Mouse (Mus musculus) limb, embryonic 14.5 days (tissue): Measurements from ENCODE around the gene Tmem150b. TPM values are rescaled to one million over a fixed set of nuclear protein-coding genes. Genes with fewer than 3 reads are reported as not detected.
A peak's percentile ranks its signal among the peaks of the same experiment; 100 is the strongest.

Experiments used
- ATAC-seq: fragments of 200-750 bp; cut with Nextera tagmentation; 2 replicates; pipeline ENCODE4 v1.8.0; 2017; ENCODE audit warnings: low read depth, moderate number of reproducible peaks, moderate TSS enrichment; ENCODE audit not compliant: low FRiP score
- DNase-seq: peaks from one replicate; pipeline ENCODE4 v3.0.0-alpha.2; 2015; ENCODE audit warnings: low spot score
- H3K27ac ChIP-seq: fragments of 300-500 bp; sonication (generic); replicated peaks from 2 replicates; pipeline ENCODE4 v1.5.1; 2014; ENCODE audit warnings: low read depth, mild to moderate bottlenecking, low read length, moderate library complexity, mixed read lengths
- H3K27me3 ChIP-seq: fragments of 300-500 bp; sonication (generic); 2 replicates; pipeline ENCODE4 v1.6.1; 2014; ENCODE audit warnings: low read length, mixed read lengths; ENCODE audit not compliant: control insufficient read depth, insufficient read depth
- H3K36me3 ChIP-seq: fragments of 300-500 bp; sonication (generic); 2 replicates; pipeline ENCODE4 v1.6.1; 2014; ENCODE audit warnings: mild to moderate bottlenecking, low read length, moderate library complexity, mixed read lengths; ENCODE audit not compliant: control insufficient read depth, insufficient read depth
- H3K4me1 ChIP-seq: fragments of 300-500 bp; sonication (generic); 2 replicates; pipeline ENCODE4 v1.6.1; 2014; ENCODE audit warnings: antibody characterized with exemption, low read length, mixed read lengths; ENCODE audit not compliant: control insufficient read depth, insufficient read depth
- H3K4me2 ChIP-seq: fragments of 300-500 bp; sonication (generic); replicated peaks from 2 replicates; pipeline ENCODE4 v1.6.1; 2014; ENCODE audit warnings: low read depth, mild to moderate bottlenecking, low read length, moderate library complexity; ENCODE audit not compliant: severe bottlenecking
- H3K4me3 ChIP-seq: fragments of 300-500 bp; sonication (generic); replicated peaks from 2 replicates; pipeline ENCODE4 v1.5.1; 2014; ENCODE audit warnings: low read length
- H3K9ac ChIP-seq: fragments of 300-500 bp; sonication (generic); 2 replicates; pipeline ENCODE4 v1.6.1; 2014; ENCODE audit warnings: mild to moderate bottlenecking, low read depth, low read length, moderate library complexity; ENCODE audit not compliant: severe bottlenecking
- H3K9me3 ChIP-seq: fragments of 300-500 bp; sonication (generic); 2 replicates; pipeline ENCODE4 v1.6.1; 2016; ENCODE audit warnings: low read length; ENCODE audit not compliant: control insufficient read depth
- POLR2A ChIP-seq: fragments of 200-500 bp; IDR thresholded peaks from 2 replicates; pipeline ENCODE4 v1.8.0; 2012; ENCODE audit warnings: inconsistent platforms, mild to moderate bottlenecking, moderate library complexity, borderline replicate concordance; ENCODE audit not compliant: insufficient read depth, insufficient read length; ENCODE audit errors: extremely low read depth
- WGBS: fragments of 180-500 bp; shearing (Covaris S2); extraction: QIAGEN DNeasy Blood & Tissue Kit; methylation state at CpG from one replicate; pipeline ENCODE4 v1.1.7; 2014; 5-methylcytosine and 5-hydroxymethylcytosine counted together
- polyA plus RNA-seq, 2 experiments: library from polyadenylated mRNA; depleted of rRNA in 1 of 2; stranded (reverse) in 1 of 2; unstranded in 1 of 2; fragments of >200 nt; fragmentation: Nextera tagmentation in 1 of 2; extraction: Ambion mirVana in 1 of 2; gene quantifications; 2 replicates each; pipeline versions ENCODE4 v1.2.1 to v1.2.3; 2012 to 2014

The Tmem150b gene
- polyA plus RNA-seq, 2 experiments: 0.17 to 0.24 TPM

DNA sequence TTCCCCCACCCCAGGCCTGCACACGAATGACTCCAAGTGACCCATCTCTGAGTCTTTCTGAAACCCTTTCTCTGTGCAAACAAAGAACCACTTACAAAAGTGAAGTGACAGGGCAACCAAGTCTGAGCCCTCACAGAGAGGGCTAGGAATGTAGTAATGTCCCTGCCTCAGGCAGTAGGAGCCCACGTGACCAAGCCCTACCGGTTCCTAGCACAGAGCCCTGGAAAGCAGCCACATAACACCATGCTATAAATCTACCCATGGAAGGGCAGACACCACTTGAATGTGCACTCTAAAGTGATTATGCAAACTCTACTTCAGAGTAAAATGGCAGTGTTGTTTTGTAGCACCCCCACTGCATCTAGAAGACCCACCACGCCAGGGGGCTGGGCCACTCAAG is 53.1 kb downstream of the Tmem150b start:
- no peaks in the 10 kb centered on the region for H3K9me3 ChIP-seq
- DNase-seq (peak; percentile 40), ATAC-seq (peak; percentile 41; the same call in 1 of the 2 replicates)
- no peak overlapping the region for H3K27ac ChIP-seq
- no peak overlapping the region for H3K9ac ChIP-seq
- H3K36me3 ChIP-seq: peaks cover 66% of the 10 kb centered on the region
- no peak overlapping the region for H3K4me2 ChIP-seq
- H3K27me3 ChIP-seq: no peaks in the 10 kb centered on the region
- WGBS: 71% methylated on average over 4 of the region's 4 CpGs
- H3K4me1 ChIP-seq: no peaks in the 10 kb centered on the region
- no peak overlapping the region for H3K4me3 ChIP-seq
- TF ChIP-seq POLR2A: no peak

DNA sequence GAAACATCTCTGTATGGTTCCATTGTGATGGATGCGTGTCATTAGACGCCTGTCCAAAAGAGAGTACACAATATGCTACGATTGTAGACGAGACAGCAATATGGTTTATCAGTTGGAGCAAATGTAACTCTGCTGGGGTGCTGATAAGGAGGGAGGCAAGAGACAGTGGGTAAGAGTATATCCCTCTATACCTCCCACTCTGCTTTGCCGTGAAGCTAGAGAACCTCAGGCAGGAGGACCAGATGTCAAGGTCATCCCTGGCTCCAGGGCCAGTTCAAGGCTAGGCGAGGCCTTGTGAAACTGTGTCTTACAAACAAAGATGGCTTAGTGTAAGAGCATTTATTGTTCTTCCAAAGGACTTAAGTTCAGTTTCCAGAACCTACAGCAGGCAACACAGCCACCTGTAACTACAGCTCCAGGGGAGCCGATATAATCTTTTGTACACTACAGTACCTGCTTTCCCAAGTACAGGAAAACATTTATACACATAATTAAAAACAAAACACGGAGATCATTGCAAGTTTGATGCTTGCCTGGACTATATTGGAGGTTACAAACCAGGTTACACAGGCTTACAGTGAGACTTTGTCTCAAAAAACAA is 54.3 kb downstream of the Tmem150b start:
- H3K27ac ChIP-seq: no peak overlapping the region
- no peaks in the 10 kb centered on the region for H3K9me3 ChIP-seq
- 92% methylated on average over 8 of the region's 8 CpGs for WGBS
- peaks cover 68% of the 10 kb centered on the region for H3K36me3 ChIP-seq
- no peak for ATAC-seq
- H3K9ac ChIP-seq: no peak overlapping the region
- H3K4me1 ChIP-seq: no peaks in the 10 kb centered on the region
- H3K27me3 ChIP-seq: no peaks in the 10 kb centered on the region
- DNase-seq: no peak
- H3K4me3 ChIP-seq: no peak overlapping the region
- no peak for TF ChIP-seq POLR2A
- no peak overlapping the region for H3K4me2 ChIP-seq

DNA sequence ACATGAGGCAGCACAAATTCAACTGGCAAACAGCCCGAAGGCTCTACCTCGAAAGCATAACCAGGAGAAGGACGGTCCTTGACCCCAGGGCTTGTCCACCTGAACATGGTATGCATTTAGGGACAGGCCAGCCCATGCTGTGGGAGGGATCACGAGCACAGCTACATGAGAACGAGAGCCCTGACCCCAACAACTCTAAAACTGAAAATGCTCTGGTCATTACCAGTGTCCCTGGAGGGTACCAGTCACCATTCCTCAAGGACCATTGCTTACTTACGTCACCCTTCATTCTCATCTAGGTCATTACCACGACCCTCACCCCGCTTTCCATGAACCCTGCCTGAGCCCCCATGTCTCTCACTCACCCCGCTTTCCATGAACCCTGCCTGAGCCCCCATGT is 55.9 kb downstream of the Tmem150b start:
- peaks cover 61% of the 10 kb centered on the region for H3K36me3 ChIP-seq
- no peak for ATAC-seq

GRCm38 (mm10) chr7:4668506-4668905 is 56.5 kb downstream of the Tmem150b start:
- WGBS: 95% methylated on average over 8 of the region's 8 CpGs
- no peak overlapping the region for H3K27ac ChIP-seq
- no peak overlapping the region for H3K4me2 ChIP-seq
- no peaks in the 10 kb centered on the region for H3K9me3 ChIP-seq
- peaks cover 57% of the 10 kb centered on the region for H3K36me3 ChIP-seq
- H3K9ac ChIP-seq: no peak overlapping the region
- TF ChIP-seq POLR2A: no peak
- H3K27me3 ChIP-seq: no peaks in the 10 kb centered on the region
- H3K4me1 ChIP-seq: no peaks in the 10 kb centered on the region
- no peak for DNase-seq
- no peak for ATAC-seq
- no peak overlapping the region for H3K4me3 ChIP-seq

More for the DNA sequence above, 55.9 kb downstream of the Tmem150b start:
- Histone ChIP-seq H3K4me2 (no peak overlapping the region), H3K9ac (no peak overlapping the region), H3K27ac (no peak overlapping the region), H3K4me1 (no peaks in the 10 kb centered on the region), H3K9me3 (no peaks in the 10 kb centered on the region), H3K4me3 (no peak overlapping the region), H3K27me3 (no peaks in the 10 kb centered on the region)
- no peak for TF ChIP-seq POLR2A
- 97% methylated on average over 8 of the region's 9 CpGs for WGBS
- DNase-seq: no peak

DNA sequence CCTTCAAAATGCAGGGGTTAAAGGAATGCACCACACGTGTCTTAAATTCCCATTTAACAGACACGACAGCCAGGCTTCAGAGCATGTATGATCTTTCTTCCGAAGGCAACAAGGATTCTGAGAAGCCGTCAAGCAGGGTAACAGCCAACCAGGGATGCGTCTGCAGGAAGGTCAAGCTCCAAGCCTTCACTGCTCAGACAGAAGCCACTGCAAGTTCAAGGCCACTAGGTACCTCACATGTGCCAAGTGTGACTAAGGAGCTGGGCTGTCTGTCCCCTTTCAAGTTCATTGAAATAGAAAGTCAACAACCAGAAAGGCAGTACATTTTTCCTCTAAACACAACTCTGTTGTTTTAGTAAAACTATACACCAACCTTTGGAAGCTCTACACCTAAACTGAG is 58.2 kb downstream of the Tmem150b start:
- no peak overlapping the region for H3K4me3 ChIP-seq
- H3K27me3 ChIP-seq: no peaks in the 10 kb centered on the region
- WGBS: 94% methylated on average over 5 of the region's 5 CpGs
- H3K4me2 ChIP-seq: no peak overlapping the region
- TF ChIP-seq POLR2A: no peak
- ATAC-seq: no peak
- H3K27ac ChIP-seq: no peak overlapping the region
- no peaks in the 10 kb centered on the region for H3K4me1 ChIP-seq
- no peak overlapping the region for H3K9ac ChIP-seq
- no peak for DNase-seq
- peaks cover 58% of the 10 kb centered on the region for H3K36me3 ChIP-seq
- H3K9me3 ChIP-seq: no peaks in the 10 kb centered on the region

GRCm38 (mm10) chr7:4663742-4664141 is 61.3 kb downstream of the Tmem150b start:
- H3K36me3 ChIP-seq: peaks cover 41% of the 10 kb centered on the region
- WGBS: 88% methylated on average over 2 of the region's 2 CpGs

More at GRCm38 (mm10) chr7:4663742-4664141, 61.3 kb downstream of the Tmem150b start:
- Histone ChIP-seq H3K27me3 (no peaks in the 10 kb centered on the region), H3K4me2 (no peak overlapping the region), H3K4me1 (peaks cover 7% of the 10 kb centered on the region), H3K9me3 (no peaks in the 10 kb centered on the region), H3K4me3 (no peak overlapping the region), H3K27ac (no peak overlapping the region), H3K9ac (no peak overlapping the region)
- ATAC-seq: no peak
- no peak for DNase-seq
- no peak for TF ChIP-seq POLR2A
